Mouse (Mus musculus) ES-Bruce4 (cell line): ENCODE data around the gene Fen1.

Experiments
- CTCF ChIP-seq: IDR thresholded peaks from one replicate; pipeline ENCODE4 v1.8.1; 2011; ENCODE audit warnings: low read depth, low read length
- EP300 ChIP-seq: IDR thresholded peaks from 2 replicates; pipeline ENCODE4 v1.6.1; 2011; ENCODE audit warnings: low read depth, low read length; ENCODE audit not compliant: insufficient read depth
- POLR2A ChIP-seq: IDR thresholded peaks from one replicate; pipeline ENCODE4 v1.8.1; 2011; ENCODE audit warnings: low read length; ENCODE audit not compliant: insufficient read depth

GRCm38 (mm10) chr19:10216101-10216500 lies 12.1 kb upstream of the Fen1 start:
- TF ChIP-seq CTCF (no peak), POLR2A (no peak), EP300 (no peak)
